Mouse (Mus musculus): Measurements from ENCODE around the gene Hist2h2ac.

The Hist2h2ac gene

GRCm38 (mm10) chr3:96263558-96264403 lies 43.1 kb upstream of the Hist2h2ac start:
- no peaks in the 10 kb centered on the region for H3K27me3 ChIP-seq (ENCODE audit: insufficient read depth, low read length)
- peaks cover 55% of the 10 kb centered on the region for H3K4me1 ChIP-seq (replicated peaks; ENCODE audit: low read depth, low read length)
- no peaks in the 10 kb centered on the region for H3K36me3 ChIP-seq (ENCODE audit: insufficient read depth, low read length)
- no peak for TF ChIP-seq NANOG (IDR thresholded peaks at IDR 0.05; ENCODE audit: borderline replicate concordance, low read length)
- no peak for TF ChIP-seq POU5F1 (IDR thresholded peaks at IDR 0.05; ENCODE audit: borderline replicate concordance, low read length)
- TF ChIP-seq CTCF (conservative IDR thresholded peaks at IDR 0.05; ENCODE audit: low read length), result no peak
- H3K4me3 ChIP-seq (replicated peaks; ENCODE audit: low read length), result peak overlapping the region; percentile 79
- no peaks in the 10 kb centered on the region for H3K9me3 ChIP-seq (ENCODE audit: low read length)

- Histone ChIP-seq H3K27me3 (ENCODE audit: insufficient read depth, low read length) (no peaks in the 10 kb centered on the region), H3K36me3 (ENCODE audit: insufficient read depth, low read length) (no peaks in the 10 kb centered on the region)
- TF ChIP-seq POU5F1 (IDR thresholded peaks at IDR 0.05; ENCODE audit: borderline replicate concordance, low read length) (no peak), CTCF (conservative IDR thresholded peaks at IDR 0.05; ENCODE audit: low read length) (peak; percentile 34)
Measured at GRCm38 (mm10) chr3:96262979-96263550, 42.4 kb upstream of the Hist2h2ac start, which contains the start of gene Hist2h4. Gene Hist2h4, minus strand, starts transcription at chr3:96263311.

GRCm38 (mm10) chr3:96262216-96262875 lies 41.7 kb upstream of the Hist2h2ac start:
- Histone ChIP-seq H3K4me1 (replicated peaks; ENCODE audit: low read depth, low read length) (peaks cover 53% of the 10 kb centered on the region), H3K4me3 (replicated peaks; ENCODE audit: low read length) (peak overlapping the region; percentile 79), H3K36me3 (ENCODE audit: insufficient read depth, low read length) (no peaks in the 10 kb centered on the region), H3K27me3 (ENCODE audit: insufficient read depth, low read length) (no peaks in the 10 kb centered on the region), H3K9me3 (ENCODE audit: low read length) (no peaks in the 10 kb centered on the region)
- no peak for TF ChIP-seq CTCF (conservative IDR thresholded peaks at IDR 0.05; ENCODE audit: low read length)
- TF ChIP-seq NANOG (IDR thresholded peaks at IDR 0.05; ENCODE audit: borderline replicate concordance, low read length), result no peak
- no peak for TF ChIP-seq POU5F1 (IDR thresholded peaks at IDR 0.05; ENCODE audit: borderline replicate concordance, low read length)

More at GRCm38 (mm10) chr3:96262979-96263550, 42.4 kb upstream of the Hist2h2ac start, which contains the start of gene Hist2h4:
- peak within 1 kb of the TSS; percentile 79 for H3K4me3 ChIP-seq (replicated peaks; ENCODE audit: low read length)
- H3K4me1 ChIP-seq (replicated peaks; ENCODE audit: low read depth, low read length), result peaks cover 60% of the 10 kb centered on the region
- no peaks in the 10 kb centered on the region for H3K9me3 ChIP-seq (ENCODE audit: low read length)

- Histone ChIP-seq H3K27me3 (ENCODE audit: insufficient read depth, low read length) (no peaks in the 10 kb centered on the region), H3K36me3 (ENCODE audit: insufficient read depth, low read length) (no peaks in the 10 kb centered on the region), H3K4me3 (replicated peaks; ENCODE audit: low read length) (peak overlapping the region; percentile 79), H3K4me1 (replicated peaks; ENCODE audit: low read depth, low read length) (peaks cover 46% of the 10 kb centered on the region), H3K9me3 (ENCODE audit: low read length) (no peaks in the 10 kb centered on the region)
- TF ChIP-seq NANOG (IDR thresholded peaks at IDR 0.05; ENCODE audit: borderline replicate concordance, low read length) (no peak), CTCF (conservative IDR thresholded peaks at IDR 0.05; ENCODE audit: low read length) (no peak), POU5F1 (IDR thresholded peaks at IDR 0.05; ENCODE audit: borderline replicate concordance, low read length) (no peak)
Measured at GRCm38 (mm10) chr3:96261623-96262022, 40.9 kb upstream of the Hist2h2ac start.

- TF ChIP-seq POU5F1 (IDR thresholded peaks at IDR 0.05; ENCODE audit: borderline replicate concordance, low read length), result no peak
- TF ChIP-seq CTCF (conservative IDR thresholded peaks at IDR 0.05; ENCODE audit: low read length), result no peak
- TF ChIP-seq NANOG (IDR thresholded peaks at IDR 0.05; ENCODE audit: borderline replicate concordance, low read length), result no peak
- peaks cover 58% of the 10 kb centered on the region for H3K4me1 ChIP-seq (replicated peaks; ENCODE audit: low read depth, low read length)
- no peak overlapping the region for H3K4me3 ChIP-seq (replicated peaks; ENCODE audit: low read length)
- H3K9me3 ChIP-seq (ENCODE audit: low read length), result no peaks in the 10 kb centered on the region
- no peaks in the 10 kb centered on the region for H3K27me3 ChIP-seq (ENCODE audit: insufficient read depth, low read length)
- H3K36me3 ChIP-seq (ENCODE audit: insufficient read depth, low read length), result no peaks in the 10 kb centered on the region
Measured at GRCm38 (mm10) chr3:96260220-96260619, 39.5 kb upstream of the Hist2h2ac start.

- TF ChIP-seq NANOG (IDR thresholded peaks at IDR 0.05; ENCODE audit: borderline replicate concordance, low read length), result no peak
- TF ChIP-seq POU5F1 (IDR thresholded peaks at IDR 0.05; ENCODE audit: borderline replicate concordance, low read length), result no peak
- TF ChIP-seq CTCF (conservative IDR thresholded peaks at IDR 0.05; ENCODE audit: low read length), result no peak
- H3K9me3 ChIP-seq (ENCODE audit: low read length), result no peaks in the 10 kb centered on the region
- H3K36me3 ChIP-seq (ENCODE audit: insufficient read depth, low read length), result no peaks in the 10 kb centered on the region
- no peak overlapping the region for H3K4me3 ChIP-seq (replicated peaks; ENCODE audit: low read length)
- H3K4me1 ChIP-seq (replicated peaks; ENCODE audit: low read depth, low read length), result peaks cover 48% of the 10 kb centered on the region
- H3K27me3 ChIP-seq (ENCODE audit: insufficient read depth, low read length), result no peaks in the 10 kb centered on the region
Measured at GRCm38 (mm10) chr3:96257190-96257589, 36.5 kb upstream of the Hist2h2ac start.

- no peak for TF ChIP-seq NANOG (IDR thresholded peaks at IDR 0.05; ENCODE audit: borderline replicate concordance, low read length)
- no peak for TF ChIP-seq CTCF (conservative IDR thresholded peaks at IDR 0.05; ENCODE audit: low read length)
- no peak for TF ChIP-seq POU5F1 (IDR thresholded peaks at IDR 0.05; ENCODE audit: borderline replicate concordance, low read length)
- no peaks in the 10 kb centered on the region for H3K36me3 ChIP-seq (ENCODE audit: insufficient read depth, low read length)
- H3K4me1 ChIP-seq (replicated peaks; ENCODE audit: low read depth, low read length), result peaks cover 38% of the 10 kb centered on the region
- H3K27me3 ChIP-seq (ENCODE audit: insufficient read depth, low read length), result no peaks in the 10 kb centered on the region
- no peak overlapping the region for H3K4me3 ChIP-seq (replicated peaks; ENCODE audit: low read length)
- H3K9me3 ChIP-seq (ENCODE audit: low read length), result no peaks in the 10 kb centered on the region
Measured at GRCm38 (mm10) chr3:96255926-96256593, 35.4 kb upstream of the Hist2h2ac start.

Data from E14TG2a.4 (cell line).